Mouse (Mus musculus) lung, adult 2 months (tissue): ENCODE data around the gene Klhl5.

Experiments
- CTCF ChIP-seq: fragments of 200-500 bp; IDR thresholded peaks from 2 replicates; pipeline ENCODE4 v1.5.1; 2011; ENCODE audit warnings: mild to moderate bottlenecking, low read length, control low read depth; ENCODE audit not compliant: insufficient read depth
- POLR2A ChIP-seq: fragments of 200-500 bp; IDR thresholded peaks from 2 replicates; pipeline ENCODE4 v1.6.1; 2011; ENCODE audit warnings: low read depth, mild to moderate bottlenecking, control low read depth, low read length, borderline replicate concordance; ENCODE audit errors: extremely low read depth

DNA sequence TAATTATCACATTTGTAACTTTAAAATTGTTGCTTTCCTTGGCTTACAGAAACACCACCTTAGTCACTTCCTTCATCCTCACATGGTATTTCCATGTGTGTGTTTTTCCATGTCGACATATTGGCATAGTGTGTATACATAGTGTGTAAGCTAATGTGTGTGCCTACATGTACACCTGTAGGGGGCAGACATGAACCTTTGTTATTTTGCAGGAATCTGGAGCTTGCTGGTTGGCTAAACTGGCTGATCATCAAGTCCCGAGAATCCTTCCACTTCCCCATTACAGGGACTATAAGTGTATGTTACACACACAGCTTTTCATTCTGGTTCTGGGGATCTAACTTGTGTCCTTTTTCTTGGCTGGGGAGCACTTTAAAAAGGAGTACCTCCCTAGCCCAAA lies 31.3 kb upstream of the Klhl5 start:
- TF ChIP-seq CTCF, result no peak
- no peak for TF ChIP-seq POLR2A
